Mouse (Mus musculus): Measurements from ENCODE around the gene Rps9.

DNA sequence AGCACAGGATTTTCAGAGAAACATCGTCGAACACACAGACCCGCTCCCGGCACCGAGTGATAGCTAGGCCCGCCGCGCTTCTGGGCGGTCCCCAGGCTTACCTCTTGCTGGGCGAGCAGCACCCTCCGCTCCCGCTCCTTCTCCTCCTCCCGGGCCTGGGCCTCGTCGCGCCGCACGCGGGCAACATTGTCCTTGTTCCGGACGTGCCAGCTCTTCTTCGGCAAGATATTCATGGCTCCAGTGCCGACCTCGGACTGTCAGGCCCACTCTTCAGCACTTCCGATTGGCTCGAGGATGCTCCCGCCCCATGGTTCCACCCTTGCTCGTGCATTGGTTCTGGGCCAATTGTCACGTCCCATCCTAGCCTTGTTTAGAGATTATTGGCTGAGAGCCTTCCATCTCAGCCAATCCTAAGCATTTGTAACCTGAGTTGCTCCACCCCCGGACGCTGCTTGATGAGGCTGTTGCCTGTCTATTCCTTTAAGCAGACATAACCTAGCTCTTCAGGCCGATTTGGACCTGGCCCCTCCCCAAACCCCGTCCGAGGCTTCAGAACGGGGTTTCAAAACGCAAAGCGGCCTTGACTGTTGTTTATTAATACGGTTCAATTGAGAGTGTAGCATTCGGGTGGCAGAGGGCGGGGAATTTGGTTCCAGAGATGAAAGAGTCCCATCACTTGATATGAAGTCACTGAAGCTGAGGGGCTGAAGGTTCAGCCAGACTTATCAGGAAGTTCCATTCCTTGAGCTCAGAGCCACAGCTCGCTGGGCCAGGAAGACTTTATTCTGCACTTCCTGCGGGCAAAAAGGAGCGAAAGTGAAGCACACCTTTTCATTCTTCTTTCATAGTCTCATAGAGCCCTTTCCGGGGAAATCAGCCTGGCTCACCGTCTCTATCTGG lies 38.3 kb upstream of the Rps9 start, which contains the start of gene Leng1:
- TF ChIP-seq MAFK (IDR thresholded peaks at IDR 0.05; ENCODE audit: insufficient read depth, low read depth, low read length) (no peak), ZNF384 (IDR thresholded peaks at IDR 0.05; ENCODE audit: low read depth, low read length) (no peak)

Data from ES-E14 (cell line).